Mouse (Mus musculus): ENCODE measurements around the gene Smyd3.

DNA sequence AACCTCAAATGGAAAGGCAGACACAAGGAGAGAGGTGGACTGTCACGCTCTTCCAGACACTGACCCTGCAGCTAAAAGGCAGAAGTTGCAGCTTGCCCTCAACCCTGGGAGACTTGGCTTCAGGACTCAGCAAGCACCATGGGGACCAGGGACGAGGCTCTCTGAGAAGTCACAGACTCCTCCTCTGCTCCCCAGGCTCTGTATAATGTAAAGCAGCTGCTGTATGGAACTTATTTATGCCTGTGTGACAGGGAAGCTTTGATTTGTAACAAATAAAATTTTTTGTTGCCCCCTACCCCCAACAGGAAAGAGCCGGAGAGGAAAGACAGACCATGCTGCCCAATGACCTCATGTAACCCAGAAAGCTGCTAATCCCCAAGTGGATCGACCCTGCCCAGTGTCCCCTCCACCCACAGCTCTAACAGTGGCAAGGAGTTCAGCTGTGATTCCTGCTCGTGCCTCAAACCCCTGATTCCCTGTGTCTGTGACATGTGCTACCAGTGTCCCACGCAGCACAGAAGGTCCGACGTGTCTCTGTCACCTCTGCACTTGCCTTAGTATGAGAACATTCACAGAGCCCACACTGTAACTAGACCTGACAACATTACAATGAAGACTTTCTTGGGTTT is 539.1 kb downstream of the Smyd3 start:
- no peak for TF ChIP-seq POLR2A (IDR thresholded peaks at IDR 0.05; ENCODE audit: insufficient read depth, low read depth, low read length)
- TF ChIP-seq CTCF (IDR thresholded peaks at IDR 0.05; ENCODE audit: insufficient read depth, low read depth, low read length), result no peak

Data from olfactory bulb, adult 2 months (tissue).